Mouse (Mus musculus) thymus, postnatal 10 days (tissue): ENCODE results near the gene Olfr304.
"Not testable (repeated sequence)": the region's sequence is repeated elsewhere in the genome, so short reads cannot be mapped to it uniquely, and the experiment has no call there.

Source experiments
- DNase-seq, 2 experiments: peaks; one replicate each; pipeline ENCODE4 v3.0.0; 2021; ENCODE audit warnings: low spot score in 2 of 2

The Olfr304 gene

DNA sequence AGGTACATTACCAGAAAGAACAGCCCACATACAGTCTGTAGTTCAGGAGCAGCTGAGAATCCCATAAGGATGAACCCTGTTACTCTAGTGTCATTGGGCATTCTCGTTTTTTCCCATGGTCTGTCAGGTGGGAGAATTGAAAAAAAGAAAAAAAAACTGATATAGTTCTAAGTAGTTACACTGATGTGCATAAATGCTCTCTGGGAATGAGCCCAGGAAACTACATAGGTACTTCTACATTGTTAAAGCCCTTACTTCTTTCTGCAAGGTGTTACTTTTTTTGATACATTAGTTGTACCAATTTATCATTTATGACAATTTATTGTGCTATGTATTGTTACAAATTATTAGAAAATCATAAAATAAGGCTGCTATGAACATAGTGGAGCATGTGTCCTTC lies at the start of gene Olfr304:
TSS of gene Olfr304 (minus strand) at position 101 of the 400 bp plus-strand sequence.
- no peak for DNase-seq

DNA sequence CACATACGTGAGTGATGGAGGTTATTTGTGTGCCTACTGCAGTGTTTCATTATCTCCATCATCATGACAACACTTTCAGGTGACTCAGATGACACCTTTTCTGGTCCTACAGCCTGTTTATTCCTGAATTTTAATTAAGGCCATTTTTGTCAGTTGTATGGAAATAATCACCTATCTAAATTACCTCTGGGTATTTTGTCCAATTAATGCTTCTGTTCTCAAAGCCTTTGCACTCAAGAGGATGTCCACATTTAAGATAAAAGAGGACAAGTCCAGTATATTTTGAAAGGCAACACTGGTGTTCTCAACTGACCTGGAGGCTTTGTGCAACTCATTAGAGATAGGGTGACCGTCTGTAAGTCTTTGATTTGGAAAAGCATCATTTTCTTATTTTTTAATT lies 17.1 kb upstream of the Olfr304 start, which contains the start of gene Olfr301:
TSS of gene Olfr301 (plus strand) at position 301 of the 400 bp plus-strand sequence.
- DNase-seq = no peak

DNA sequence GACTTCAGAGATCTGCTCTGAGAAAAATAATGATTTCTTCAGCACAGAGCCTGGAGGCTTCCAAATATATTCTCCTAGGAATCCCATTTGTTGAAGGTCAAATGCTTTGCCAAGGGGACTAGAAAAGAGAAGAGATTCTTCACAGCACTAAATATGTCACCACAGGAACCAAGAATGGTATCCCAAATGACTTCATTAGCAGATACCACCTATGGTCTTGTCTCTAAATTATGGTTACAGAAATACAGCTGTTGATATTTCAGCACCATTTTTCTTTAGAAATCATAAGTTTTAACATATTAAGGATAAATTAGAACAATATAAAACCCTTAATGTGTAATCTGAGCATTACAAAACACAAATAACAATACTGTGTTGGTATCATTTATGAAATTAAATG lies 11.2 kb upstream of the Olfr304 start, which contains the start of gene Olfr303:
TSS of gene Olfr303 (minus strand) at position 101 of the 400 bp plus-strand sequence.
- no peak for DNase-seq

DNA sequence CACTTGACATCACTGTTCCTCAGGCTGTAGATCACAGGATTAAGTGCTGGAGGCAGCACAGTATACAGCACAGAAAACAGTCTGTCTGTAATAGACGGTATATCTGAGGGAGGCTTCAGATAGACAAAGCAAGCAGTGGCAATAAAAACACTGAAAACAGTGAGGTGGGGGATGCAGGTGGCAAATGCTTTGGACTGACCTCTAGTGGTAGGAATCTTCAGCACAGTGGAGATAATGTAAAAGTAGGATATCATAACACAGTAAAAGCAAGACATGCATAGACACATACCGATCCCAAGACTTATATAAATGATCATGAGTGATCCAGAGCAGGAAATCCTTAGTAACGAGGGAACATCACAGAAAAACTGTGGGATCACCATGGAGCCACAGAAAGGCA lies 689 bp downstream of the Olfr304 start:
- no peak for DNase-seq

DNA sequence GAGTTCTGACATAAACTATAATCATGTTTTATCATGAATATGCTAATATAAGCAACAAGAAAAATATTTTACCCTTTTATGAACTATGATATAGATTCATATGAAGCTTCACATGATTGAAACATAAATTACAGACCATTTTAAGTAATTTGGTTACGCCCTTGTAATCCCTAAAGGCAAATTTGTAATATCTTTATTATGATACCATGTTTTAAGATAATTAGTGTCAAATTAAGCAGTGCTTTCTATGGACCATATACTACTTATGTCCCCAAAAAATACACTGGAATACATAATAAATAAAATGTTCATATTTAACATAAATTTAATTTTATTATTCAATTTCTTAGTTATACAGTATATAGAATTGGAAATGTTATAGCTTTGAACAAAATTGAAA lies 19.6 kb downstream of the Olfr304 start, which contains the start of gene Olfr305:
TSS of gene Olfr305 (minus strand) at position 101 of the 400 bp plus-strand sequence.
- no peak for DNase-seq

DNA sequence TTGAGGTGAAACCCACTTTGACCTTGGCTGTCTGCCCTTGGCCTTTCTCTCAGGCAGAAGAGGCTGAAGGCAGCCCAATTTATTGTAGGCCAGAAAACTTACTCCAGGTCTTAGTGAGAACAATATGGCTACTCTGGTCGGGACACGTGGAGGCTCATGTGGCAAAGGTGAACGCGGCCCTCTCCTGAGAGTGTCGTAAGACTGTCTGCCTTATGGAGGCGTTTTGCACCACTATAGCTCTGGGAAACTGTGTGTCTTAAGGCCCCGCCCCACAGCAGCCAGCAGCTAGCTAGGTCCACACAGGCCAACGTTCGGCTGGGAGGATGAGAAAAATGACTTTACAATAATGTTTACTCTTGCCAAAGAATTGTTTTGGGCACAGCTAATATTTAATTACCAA lies 40.2 kb downstream of the Olfr304 start:
- DNase-seq = not testable (repeated sequence)

DNA sequence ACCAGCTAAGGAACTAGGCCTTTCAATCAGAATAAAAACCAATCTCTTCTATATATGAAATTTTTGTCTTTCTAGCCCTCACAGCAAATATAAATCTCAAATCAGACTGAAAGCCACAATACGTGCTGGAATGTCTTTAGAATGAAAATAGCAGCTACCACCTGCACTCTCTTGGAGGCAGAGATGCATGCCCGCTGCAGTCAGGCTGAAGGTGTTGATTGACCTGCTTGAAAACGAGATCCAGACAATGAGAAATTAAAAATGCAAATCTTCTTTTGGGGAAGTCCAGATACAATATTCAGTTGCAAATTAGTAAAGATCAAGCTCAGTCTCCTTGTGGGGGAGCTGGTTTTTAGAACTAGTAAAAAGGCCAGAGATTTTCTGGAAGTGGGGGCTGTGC lies 42.2 kb downstream of the Olfr304 start:
- no peak for DNase-seq

DNA sequence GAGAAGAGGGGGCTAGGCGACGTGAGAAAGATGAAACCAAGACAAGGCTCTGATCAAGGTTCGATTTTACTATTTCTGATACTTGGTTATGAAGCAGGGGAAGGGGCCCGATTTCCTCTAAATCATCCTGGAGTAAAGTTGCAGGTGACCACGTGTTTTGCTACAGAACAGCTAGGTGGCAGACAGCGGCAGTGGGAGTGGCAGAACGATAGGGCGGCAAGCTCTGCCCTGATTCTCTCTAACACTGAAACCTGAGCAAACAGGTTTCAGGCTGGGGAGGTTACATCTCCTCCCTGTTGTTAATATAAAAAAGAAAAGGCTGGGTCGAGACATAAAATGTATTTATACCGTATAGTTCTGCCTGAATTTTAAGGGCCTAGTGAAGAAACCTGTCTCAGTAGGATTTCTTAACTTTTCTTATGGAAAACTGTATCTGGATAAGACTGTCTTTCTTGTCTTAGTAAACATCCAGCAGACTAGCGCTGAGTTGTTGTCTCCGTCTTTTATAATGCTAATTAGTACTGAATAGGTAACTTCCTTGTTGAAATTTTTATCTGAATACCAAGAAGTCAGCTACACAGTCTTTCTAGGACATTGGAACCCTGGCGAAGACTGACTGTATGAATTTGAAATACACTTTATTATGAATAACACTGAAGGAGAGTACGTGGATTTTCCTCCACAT lies 43.4 kb downstream of the Olfr304 start:
- no peak for DNase-seq

DNA sequence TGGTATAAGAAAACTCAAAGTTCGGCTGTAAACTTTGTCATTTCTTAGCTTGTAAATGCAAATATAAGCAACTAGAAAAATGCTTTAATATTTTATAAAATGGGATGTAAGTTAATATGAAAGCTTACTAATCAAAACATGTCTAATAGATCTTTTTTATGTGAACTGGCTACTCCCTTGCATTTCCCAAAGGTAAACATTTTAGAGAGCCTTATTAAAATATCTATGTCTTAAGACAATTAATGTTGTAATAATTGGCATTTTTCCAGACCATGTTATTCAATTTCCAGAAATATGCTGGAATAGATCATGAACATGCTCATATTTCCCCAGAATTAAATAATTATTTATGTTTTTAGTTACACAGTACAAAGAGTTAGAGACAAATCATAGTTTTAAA lies 49.0 kb downstream of the Olfr304 start, which contains the start of gene Olfr307:
TSS of gene Olfr307 (minus strand) at position 101 of the 400 bp plus-strand sequence.
- no peak for DNase-seq
